Mouse (Mus musculus) spleen, adult 2 months (tissue): Measurements from ENCODE around the gene Cd81. TPM values are rescaled to one million over a fixed set of nuclear protein-coding genes. Genes with fewer than 3 reads are reported as not detected.
A peak's percentile ranks its signal among the peaks of the same experiment; 100 is the strongest.

Experiments
- DNase-seq, 2 experiments: peaks; one replicate each; pipeline versions ENCODE4 v3.0.0 to v3.0.0-alpha.2; 2012 to 2021; ENCODE audit warnings: low spot score in 2 of 2, low read depth in 1 of 2
- H3K27ac ChIP-seq: fragments of 200-500 bp; 2 replicates; pipeline ENCODE4 v1.5.1; 2012; ENCODE audit warnings: low read length, inconsistent platforms; ENCODE audit not compliant: insufficient read depth
- H3K27me3 ChIP-seq: fragments of 200-500 bp; 2 replicates; pipeline ENCODE4 v1.6.1; 2012; ENCODE audit warnings: mild to moderate bottlenecking, moderate library complexity, low read length, inconsistent platforms; ENCODE audit not compliant: control insufficient read depth, insufficient read depth
- H3K36me3 ChIP-seq: fragments of 200-500 bp; 2 replicates; pipeline ENCODE4 v1.6.1; 2012; ENCODE audit warnings: mild to moderate bottlenecking, low read length, inconsistent platforms; ENCODE audit not compliant: control insufficient read depth, insufficient read depth
- H3K4me1 ChIP-seq: fragments of 200-500 bp; 2 replicates; pipeline ENCODE4 v1.6.1; 2011; ENCODE audit warnings: inconsistent platforms; ENCODE audit not compliant: control insufficient read depth, insufficient read depth, insufficient read length
- H3K4me3 ChIP-seq: fragments of 200-500 bp; 2 replicates; pipeline ENCODE4 v1.5.1; 2011; ENCODE audit warnings: mild to moderate bottlenecking, inconsistent platforms; ENCODE audit not compliant: insufficient read depth, insufficient read length; ENCODE audit errors: extremely low read depth
- CTCF ChIP-seq: fragments of 200-500 bp; IDR thresholded peaks from 2 replicates; pipeline ENCODE4 v1.5.1; 2011; ENCODE audit warnings: mild to moderate bottlenecking, inconsistent platforms; ENCODE audit not compliant: insufficient read depth, insufficient read length, insufficient replicate concordance; ENCODE audit errors: extremely low read depth
- POLR2A ChIP-seq: fragments of 200-500 bp; IDR thresholded peaks from 2 replicates; pipeline ENCODE4 v1.6.1; 2011; ENCODE audit warnings: low read depth, low read length, inconsistent platforms
- WGBS: fragments of 180-500 bp; shearing (Covaris S2); methylation state at CpG from one replicate; pipeline ENCODE4 v1.1.7; 2018; 5-methylcytosine and 5-hydroxymethylcytosine counted together
- polyA plus RNA-seq: library from polyadenylated mRNA; depleted of rRNA; stranded (reverse); fragments of >200 nt; gene quantifications from 2 replicates; pipeline ENCODE4 v1.2.3, GENCODE M21; 2012

Gene Cd81
- polyA plus RNA-seq, 1 experiment: 352 TPM

DNA sequence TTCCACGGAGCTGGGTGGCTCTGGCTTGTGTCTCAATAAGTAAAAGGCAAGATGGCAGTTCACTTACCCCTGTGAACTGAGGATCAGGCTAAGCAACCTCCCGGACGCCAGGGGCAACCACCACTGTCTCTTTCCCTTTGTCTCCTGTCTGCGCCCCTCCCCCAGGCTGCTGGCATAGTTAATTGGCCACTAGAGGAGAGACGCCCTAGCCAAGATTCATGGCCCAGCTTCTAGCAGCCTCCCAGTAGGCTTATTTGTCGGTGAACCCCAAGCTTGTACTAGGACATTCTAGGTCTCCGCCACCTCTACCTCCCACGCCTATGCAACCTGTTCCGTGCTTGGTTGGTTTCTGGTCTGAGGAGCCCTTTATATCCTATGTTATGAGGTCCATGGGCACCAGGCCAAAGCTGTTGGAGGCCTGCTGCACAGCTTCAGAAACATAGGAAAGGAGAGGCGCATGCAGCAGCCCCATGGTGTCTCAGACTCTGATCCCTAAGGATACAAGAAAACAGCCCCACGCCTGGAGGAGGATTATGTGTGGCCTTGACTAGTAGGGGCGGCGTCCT is 15.9 kb downstream of the Cd81 start:
- 74% methylated on average over 13 of the region's 13 CpGs for WGBS
- no peak for DNase-seq
- Histone ChIP-seq H3K4me1 (peaks cover 14% of the 10 kb centered on the region; the same call in 1 of the 2 replicates), H3K4me3 (peak overlapping the region; percentile 39; the same call in 1 of the 2 replicates), H3K27ac (peak overlapping the region; percentile 83), H3K36me3 (peaks cover 15% of the 10 kb centered on the region), H3K27me3 (no peaks in the 10 kb centered on the region)
- no peak for TF ChIP-seq CTCF
- TF ChIP-seq POLR2A: no peak

GRCm38 (mm10) chr7:143068882-143069591 is 16.5 kb downstream of the Cd81 start, which contains the start of gene Tssc4:
Gene Tssc4 (plus strand): TSS chr7:143069249.
- Histone ChIP-seq H3K27me3 (no peaks in the 10 kb centered on the region), H3K36me3 (peaks cover 12% of the 10 kb centered on the region), H3K4me3 (peak within 1 kb of the TSS; percentile 94), H3K4me1 (peaks cover 14% of the 10 kb centered on the region; the same call in 1 of the 2 replicates), H3K27ac (peak within 1 kb of the TSS; percentile 83)
- WGBS: under 1% methylated on average over 51 of the region's 51 CpGs
- peak; percentile 94 to 100 for DNase-seq
- TF ChIP-seq POLR2A: no peak; the same call in 1 of the 2 replicates
- no peak for TF ChIP-seq CTCF

DNA sequence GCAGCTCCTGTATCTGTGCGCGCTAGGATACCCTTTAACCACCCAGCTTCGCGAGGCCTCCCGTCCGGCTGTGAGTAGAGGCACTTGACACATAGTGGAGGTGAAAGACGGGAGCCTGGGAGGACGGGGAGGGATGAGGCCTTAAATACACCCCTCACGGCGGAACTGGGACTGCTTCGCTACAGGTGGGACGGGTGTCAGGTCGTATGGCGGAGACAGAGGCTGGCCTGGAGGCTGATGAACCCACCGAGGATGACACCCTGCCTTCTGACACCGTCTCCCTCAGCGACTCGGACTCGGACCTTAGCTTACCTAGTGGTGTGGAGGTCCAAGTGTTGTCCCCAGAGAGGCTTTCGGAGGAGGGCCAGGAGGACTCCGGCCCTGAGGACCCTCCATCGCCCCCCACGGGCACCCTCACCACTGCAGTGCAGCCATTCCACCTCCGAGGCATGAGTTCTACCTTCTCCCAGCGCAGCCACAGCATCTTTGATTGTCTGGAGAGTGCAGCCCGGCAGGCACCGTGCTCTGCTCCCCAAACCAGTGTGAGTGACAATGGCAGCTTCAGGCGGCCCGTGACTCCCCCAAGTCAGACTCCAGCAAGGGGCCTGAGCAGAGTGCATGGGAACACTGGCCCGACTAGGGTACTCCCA is 17.3 kb downstream of the Cd81 start:
- Histone ChIP-seq H3K36me3 (peaks cover 9% of the 10 kb centered on the region), H3K4me1 (peaks cover 14% of the 10 kb centered on the region; the same call in 1 of the 2 replicates), H3K27me3 (no peaks in the 10 kb centered on the region), H3K4me3 (peak overlapping the region; percentile 94), H3K27ac (peak overlapping the region; percentile 83)
- peak in 1 of 2 experiments; percentile 19 for DNase-seq
- 9% methylated on average over 30 of the region's 30 CpGs for WGBS
- no peak for TF ChIP-seq CTCF
- TF ChIP-seq POLR2A: no peak

DNA sequence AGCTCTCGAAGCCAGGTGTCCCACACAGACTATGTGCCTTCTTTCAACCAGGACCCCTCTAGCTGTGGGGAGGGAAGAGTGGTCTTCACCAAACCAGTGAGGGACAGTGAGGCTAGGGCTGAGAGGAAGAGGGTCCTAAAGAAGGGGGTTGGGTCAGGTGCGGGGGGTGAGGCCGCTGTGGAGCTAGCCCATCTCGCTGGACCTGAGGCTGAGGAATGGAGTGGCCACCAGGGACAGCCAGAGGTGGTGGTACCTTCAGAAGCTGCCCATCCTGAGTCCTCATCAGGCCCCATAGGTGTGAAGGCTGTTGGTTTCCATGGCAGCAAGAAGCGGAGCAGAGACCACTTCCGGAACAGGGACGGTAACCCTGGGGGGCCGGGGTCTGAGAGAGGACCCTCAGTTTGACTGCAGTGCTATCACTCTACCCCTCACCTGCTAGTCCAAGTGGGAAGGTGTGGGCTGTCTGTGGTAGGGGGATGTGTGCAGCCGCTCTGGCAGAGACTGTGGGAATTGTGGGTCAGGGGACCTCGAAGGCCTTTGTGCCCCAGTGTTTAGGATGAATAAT is 18.0 kb downstream of the Cd81 start:
- no peak overlapping the region for H3K27ac ChIP-seq
- H3K36me3 ChIP-seq: peaks cover 6% of the 10 kb centered on the region
- no peak for TF ChIP-seq POLR2A
- no peak for TF ChIP-seq CTCF
- no peak for DNase-seq
- peak overlapping the region; percentile 94; the same call in 1 of the 2 replicates for H3K4me3 ChIP-seq
- H3K27me3 ChIP-seq: no peaks in the 10 kb centered on the region
- WGBS: 92% methylated on average over 10 of the region's 10 CpGs
- peaks cover 14% of the 10 kb centered on the region; the same call in 1 of the 2 replicates for H3K4me1 ChIP-seq

DNA sequence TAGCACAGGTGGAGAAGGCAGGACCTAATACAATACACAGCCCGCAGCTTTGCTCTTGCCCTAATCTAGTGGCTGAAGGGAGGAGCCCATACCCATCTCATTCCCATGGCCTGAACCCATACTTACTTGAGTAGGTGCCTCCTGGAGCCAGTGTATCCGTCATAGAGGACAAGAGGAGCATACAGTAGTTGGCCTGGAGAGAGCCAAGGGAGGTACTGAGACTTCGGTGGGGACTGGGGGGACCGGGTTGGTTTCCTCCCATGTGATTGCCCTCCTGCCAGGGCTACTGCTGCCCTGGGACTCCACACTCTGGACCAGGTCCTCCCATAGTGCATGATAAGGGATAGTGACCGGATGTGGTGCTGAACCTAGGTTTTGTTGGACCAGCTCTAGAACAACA is 20.1 kb downstream of the Cd81 start:
- 90% methylated on average over 5 of the region's 5 CpGs for WGBS
- Histone ChIP-seq H3K36me3 (peaks cover 2% of the 10 kb centered on the region; the same call in 1 of the 2 replicates), H3K4me1 (peaks cover 14% of the 10 kb centered on the region; the same call in 1 of the 2 replicates)

GRCm38 (mm10) chr7:143073086-143073485 is 20.5 kb downstream of the Cd81 start:
- peak; percentile 15 to 44 for DNase-seq
- peaks cover 14% of the 10 kb centered on the region; the same call in 1 of the 2 replicates for H3K4me1 ChIP-seq
- H3K4me3 ChIP-seq: no peak overlapping the region
- WGBS: 60% methylated on average over 1 of the region's 1 CpGs
- H3K36me3 ChIP-seq: no peaks in the 10 kb centered on the region
- TF ChIP-seq CTCF (peak; percentile 43; the same call in 1 of the 2 replicates), POLR2A (no peak)
- H3K27ac ChIP-seq: no peak overlapping the region
- H3K27me3 ChIP-seq: no peaks in the 10 kb centered on the region

More for the DNA sequence above, 20.1 kb downstream of the Cd81 start:
- Histone ChIP-seq H3K4me3 (no peak overlapping the region), H3K27ac (no peak overlapping the region), H3K27me3 (no peaks in the 10 kb centered on the region)
- DNase-seq: no peak
- TF ChIP-seq POLR2A (no peak), CTCF (no peak)
